Mouse (Mus musculus) kidney, postnatal 0 days (tissue): ENCODE measurements at regions not wholly inside any gene's neighbourhood (a gene's known extent, or its start where the extent isn't known, plus 50 kb on each side); places are given as distances from the start of the nearest gene placed in this dataset.

Source experiments
- ATAC-seq: fragments of 200-750 bp; cut with Nextera tagmentation; replicated peaks from 2 replicates; pipeline ENCODE4 v1.8.0; 2017; ENCODE audit warnings: low read depth, moderate number of reproducible peaks, moderate TSS enrichment, moderate library complexity; ENCODE audit not compliant: low FRiP score
- DNase-seq: peaks from one replicate; pipeline ENCODE4 v3.0.0-alpha.2; 2016; ENCODE audit warnings: low spot score
- H3K27ac ChIP-seq: fragments of 300-500 bp; sonication (generic); 2 replicates; pipeline ENCODE4 v1.5.1; 2014; ENCODE audit warnings: mild to moderate bottlenecking
- H3K27me3 ChIP-seq: fragments of 300-500 bp; sonication (generic); 2 replicates; pipeline ENCODE4 v1.6.1; 2014; ENCODE audit warnings: low read length, mixed read lengths; ENCODE audit not compliant: insufficient read depth
- H3K36me3 ChIP-seq: fragments of 300-500 bp; sonication (generic); 2 replicates; pipeline ENCODE4 v1.6.1; 2014; ENCODE audit warnings: low read length, mixed read lengths; ENCODE audit not compliant: insufficient read depth
- H3K4me1 ChIP-seq: fragments of 300-500 bp; sonication (generic); replicated peaks from 2 replicates; pipeline ENCODE4 v1.6.1; 2014; ENCODE audit warnings: antibody characterized with exemption, low read length, mixed read lengths; ENCODE audit not compliant: insufficient read depth
- H3K4me2 ChIP-seq: fragments of 300-500 bp; sonication (generic); 2 replicates; pipeline ENCODE4 v1.6.1; 2014; ENCODE audit warnings: mild to moderate bottlenecking, low read length, moderate library complexity, mixed read lengths
- H3K4me3 ChIP-seq: fragments of 300-500 bp; sonication (generic); replicated peaks from 2 replicates; pipeline ENCODE4 v1.5.1; 2014; ENCODE audit warnings: low read depth, low read length
- H3K9ac ChIP-seq: fragments of 300-500 bp; sonication (generic); 2 replicates; pipeline ENCODE4 v1.6.1; 2014; ENCODE audit warnings: low read depth, low read length
- H3K9me3 ChIP-seq: fragments of 300-500 bp; sonication (generic); replicated peaks from 2 replicates; pipeline ENCODE4 v1.6.1; 2016; ENCODE audit warnings: low read length, inconsistent platforms, mixed read lengths
- CTCF ChIP-seq: IDR thresholded peaks from 2 replicates; pipeline ENCODE4 v1.5.1; 2016; ENCODE audit warnings: antibody characterized with exemption, low read depth, mild to moderate bottlenecking, moderate library complexity
- WGBS: fragments of 180-500 bp; shearing (Covaris S2); extraction: QIAGEN DNeasy Blood & Tissue Kit; methylation state at CpG from one replicate; pipeline ENCODE4 v1.1.7; 2014; 5-methylcytosine and 5-hydroxymethylcytosine counted together

DNA sequence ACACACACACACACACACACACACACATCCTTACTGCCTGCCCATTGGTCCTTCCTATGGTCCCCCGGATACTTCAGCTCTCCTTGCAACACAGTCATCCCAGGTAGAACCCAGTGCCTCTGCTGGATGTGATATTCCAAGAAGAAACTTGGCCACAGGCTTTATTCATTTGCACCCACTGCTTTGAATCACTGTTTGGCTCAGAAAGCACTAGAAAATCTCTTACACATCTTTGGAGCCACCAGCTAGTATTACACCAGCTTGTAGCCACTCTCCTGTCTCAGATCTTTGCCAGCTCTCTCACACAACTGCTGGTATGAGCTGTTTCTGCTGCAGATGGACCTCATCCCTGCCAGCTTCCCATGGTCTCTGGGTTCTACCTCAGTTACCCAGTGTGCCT, 57.7 kb upstream of the Gm21915 start:
- no peak overlapping the region for H3K9ac ChIP-seq
- no peak for TF ChIP-seq CTCF
- no peak overlapping the region for H3K4me2 ChIP-seq
- no peaks in the 10 kb centered on the region for H3K9me3 ChIP-seq
- H3K27me3 ChIP-seq, result no peaks in the 10 kb centered on the region
- no peak for DNase-seq
- no peak for ATAC-seq
- no peaks in the 10 kb centered on the region for H3K36me3 ChIP-seq
- no peak overlapping the region for H3K27ac ChIP-seq
- H3K4me3 ChIP-seq, result no peak overlapping the region
- WGBS, result 92% methylated on average over 1 of the region's 1 CpGs
- 0 out of 2 replicates have a peak, but pooled peaks cover 5% of the 10 kb centered on the region for H3K4me1 ChIP-seq

- no peak for TF ChIP-seq CTCF
These were observed 58.1 kb upstream of the Gm21915 start for GRCm38 (mm10) chr9:40612312-40612711.

DNA sequence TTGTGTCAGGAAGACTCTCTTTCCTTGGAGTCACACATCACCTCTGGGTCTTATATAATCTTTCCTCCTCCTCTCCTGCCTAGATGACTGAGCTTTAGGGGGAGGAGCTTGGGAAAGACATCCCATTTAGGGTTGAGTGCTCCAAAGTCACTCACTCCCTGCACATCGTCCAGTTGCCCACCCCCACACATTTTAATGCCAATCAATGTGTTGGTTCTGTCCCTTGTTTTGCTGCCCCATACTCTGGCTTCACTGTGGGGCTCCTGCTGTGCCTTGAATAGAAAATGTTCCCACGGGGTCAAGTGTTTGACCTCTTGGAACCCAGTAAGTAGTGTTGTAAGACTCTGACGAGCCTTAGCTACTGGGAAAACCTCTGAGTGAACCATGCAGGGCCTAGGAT, 58.8 kb upstream of the Gm21915 start:
- Histone ChIP-seq H3K27me3 (no peaks in the 10 kb centered on the region), H3K4me2 (no peak overlapping the region), H3K4me1 (0 out of 2 replicates have a peak, but pooled peaks cover under 1% of the 10 kb centered on the region), H3K9me3 (no peaks in the 10 kb centered on the region), H3K27ac (no peak overlapping the region), H3K4me3 (no peak overlapping the region), H3K9ac (no peak overlapping the region), H3K36me3 (no peaks in the 10 kb centered on the region)
- TF ChIP-seq CTCF, result no peak
- no peak for DNase-seq
- 0 out of 2 replicates have a peak, but pooled peaks have one; percentile 30 for ATAC-seq
- WGBS, result 61% methylated on average over 3 of the region's 3 CpGs

More at GRCm38 (mm10) chr9:40612312-40612711, 58.1 kb upstream of the Gm21915 start:
- DNase-seq (peak; percentile 64), ATAC-seq (no peak)
- H3K4me3 ChIP-seq, result no peak overlapping the region
- H3K9ac ChIP-seq, result no peak overlapping the region
- no peak overlapping the region for H3K4me2 ChIP-seq
- H3K27me3 ChIP-seq, result no peaks in the 10 kb centered on the region
- no peaks in the 10 kb centered on the region for H3K9me3 ChIP-seq
- H3K4me1 ChIP-seq, result 0 out of 2 replicates have a peak, but pooled peaks cover 5% of the 10 kb centered on the region
- no peak overlapping the region for H3K27ac ChIP-seq
- WGBS, result 58% methylated on average over 4 of the region's 4 CpGs
- H3K36me3 ChIP-seq, result no peaks in the 10 kb centered on the region

DNA sequence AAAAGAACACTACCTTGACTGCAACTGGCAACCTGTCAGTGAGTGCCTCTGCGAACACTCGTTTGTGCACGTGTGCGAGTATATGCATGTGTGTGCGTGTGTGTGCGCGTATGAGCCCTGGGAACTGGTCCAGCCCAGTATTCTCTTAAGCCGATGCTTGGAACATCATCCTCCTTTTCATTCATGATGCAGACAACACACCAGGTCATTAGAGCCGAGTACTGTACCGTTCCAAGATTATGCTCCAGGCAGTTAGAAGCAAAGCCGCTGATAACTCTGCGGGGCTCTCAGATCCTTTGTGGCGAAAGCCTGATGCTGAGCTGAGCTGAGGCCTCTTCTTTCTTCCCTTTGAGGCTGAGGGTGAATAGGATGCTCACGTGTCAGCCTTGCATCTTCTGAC, 61.8 kb upstream of the Gm21915 start:
- Histone ChIP-seq H3K36me3 (no peaks in the 10 kb centered on the region), H3K4me2 (no peak overlapping the region), H3K27ac (no peak overlapping the region), H3K4me1 (no peaks in the 10 kb centered on the region), H3K27me3 (no peaks in the 10 kb centered on the region), H3K9me3 (no peaks in the 10 kb centered on the region), H3K9ac (no peak overlapping the region), H3K4me3 (no peak overlapping the region)
- DNase-seq (no peak), ATAC-seq (no peak)
- WGBS, result 89% methylated on average over 14 of the region's 14 CpGs
- no peak for TF ChIP-seq CTCF

DNA sequence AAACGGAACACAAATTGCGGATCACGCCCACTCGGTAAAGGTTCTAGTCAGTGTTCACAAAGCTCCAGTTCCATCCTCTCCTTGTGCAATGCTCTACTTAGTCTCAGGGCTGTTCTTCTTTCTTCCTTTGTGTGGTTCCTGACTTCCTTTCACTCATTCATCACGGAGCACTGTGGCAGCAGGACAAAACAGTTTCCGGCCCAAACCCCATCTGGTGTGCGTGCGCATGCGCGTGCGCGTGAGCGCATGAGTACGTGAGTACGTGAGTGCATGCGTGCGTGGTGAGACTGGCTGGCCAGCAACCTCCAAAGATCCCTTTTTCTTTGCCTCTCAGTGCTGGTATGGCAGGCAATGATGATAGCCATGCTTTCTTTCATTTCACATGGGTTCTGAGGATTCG, 62.5 kb upstream of the Gm21915 start:
- ATAC-seq (no peak), DNase-seq (no peak)
- WGBS, result 94% methylated on average over 18 of the region's 18 CpGs
- Histone ChIP-seq H3K27me3 (no peaks in the 10 kb centered on the region), H3K4me1 (no peaks in the 10 kb centered on the region), H3K4me2 (no peak overlapping the region), H3K36me3 (no peaks in the 10 kb centered on the region), H3K9ac (no peak overlapping the region), H3K4me3 (no peak overlapping the region), H3K9me3 (no peaks in the 10 kb centered on the region), H3K27ac (no peak overlapping the region)
- TF ChIP-seq CTCF, result no peak

DNA sequence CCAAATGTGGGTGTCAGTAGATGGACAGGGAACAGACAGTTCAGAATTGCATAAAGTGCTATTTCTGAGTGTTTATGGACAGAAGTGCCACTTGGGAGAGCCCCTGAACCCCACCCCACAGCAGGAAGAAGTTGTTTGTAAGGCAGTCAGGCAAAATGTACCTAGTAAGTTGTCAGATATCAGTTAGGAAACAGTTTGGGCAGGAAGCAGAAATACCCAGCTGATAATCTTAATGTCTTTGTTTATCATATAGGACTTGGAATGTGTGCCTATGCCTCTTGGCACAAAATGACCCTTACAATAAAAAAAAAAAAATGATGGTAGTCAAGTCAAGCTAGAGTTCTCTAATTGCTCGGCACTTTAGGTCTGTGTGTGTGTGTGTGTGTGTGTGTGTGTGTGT, 66.9 kb upstream of the Gm21915 start:
- Histone ChIP-seq H3K9ac (no peak overlapping the region), H3K9me3 (no peaks in the 10 kb centered on the region), H3K4me1 (no peaks in the 10 kb centered on the region), H3K27ac (no peak overlapping the region), H3K4me3 (no peak overlapping the region), H3K4me2 (no peak overlapping the region), H3K27me3 (no peaks in the 10 kb centered on the region), H3K36me3 (no peaks in the 10 kb centered on the region)
- WGBS, result 41% methylated on average over 1 of the region's 1 CpGs
- TF ChIP-seq CTCF, result no peak
- ATAC-seq (no peak), DNase-seq (no peak)

GRCm38 (mm10) chr9:40598431-40598831, 67.2 kb upstream of the Gramd1b start:
- Histone ChIP-seq H3K4me3 (no peak overlapping the region), H3K4me1 (no peaks in the 10 kb centered on the region), H3K9ac (no peak overlapping the region), H3K36me3 (no peaks in the 10 kb centered on the region), H3K27me3 (no peaks in the 10 kb centered on the region), H3K27ac (no peak overlapping the region), H3K9me3 (no peaks in the 10 kb centered on the region), H3K4me2 (no peak overlapping the region)
- WGBS, result 80% methylated on average over 7 of the region's 7 CpGs
- ATAC-seq (no peak), DNase-seq (no peak)
- no peak for TF ChIP-seq CTCF
